Mouse (Mus musculus): ENCODE results near the gene Atg2a.
A peak's percentile ranks its signal among the peaks of the same experiment; 100 is the strongest.
"Not testable (repeated sequence)": the region's sequence is repeated elsewhere in the genome, so short reads cannot be mapped to it uniquely, and the experiment has no call there.

The Atg2a gene

DNA sequence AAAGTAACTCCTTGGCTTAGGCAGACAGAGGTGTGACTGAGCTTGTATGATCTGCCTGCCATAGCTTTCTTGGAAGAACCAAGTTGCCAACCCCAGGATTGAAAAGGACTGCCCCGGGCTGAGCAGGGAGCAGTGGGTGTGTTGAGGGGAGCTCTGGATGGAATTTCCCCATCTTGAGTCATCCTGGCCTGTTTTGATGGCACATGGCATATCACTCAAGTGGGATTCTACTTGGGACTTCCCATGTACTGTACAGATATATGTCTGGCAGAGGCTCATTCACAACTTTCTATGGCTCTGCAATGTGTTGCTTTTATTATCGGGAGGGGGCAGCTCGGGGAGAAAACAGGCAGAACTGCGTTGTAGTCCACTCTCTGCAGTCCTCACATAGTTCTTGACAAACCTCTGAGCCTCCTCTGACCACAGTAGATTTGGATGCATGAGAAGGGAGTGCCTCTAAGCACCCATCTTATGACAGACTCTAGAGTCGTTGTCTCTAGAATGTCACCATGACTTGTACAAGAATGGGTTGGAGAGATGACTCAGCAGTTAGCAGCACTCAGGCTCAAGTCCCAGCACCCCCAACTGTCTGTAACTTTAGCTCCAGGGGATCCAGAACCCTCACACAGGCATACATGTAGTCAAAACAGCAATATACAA lies 55.2 kb downstream of the Atg2a start:
- no peak for DNase-seq (ENCODE audit: low spot score)

DNA sequence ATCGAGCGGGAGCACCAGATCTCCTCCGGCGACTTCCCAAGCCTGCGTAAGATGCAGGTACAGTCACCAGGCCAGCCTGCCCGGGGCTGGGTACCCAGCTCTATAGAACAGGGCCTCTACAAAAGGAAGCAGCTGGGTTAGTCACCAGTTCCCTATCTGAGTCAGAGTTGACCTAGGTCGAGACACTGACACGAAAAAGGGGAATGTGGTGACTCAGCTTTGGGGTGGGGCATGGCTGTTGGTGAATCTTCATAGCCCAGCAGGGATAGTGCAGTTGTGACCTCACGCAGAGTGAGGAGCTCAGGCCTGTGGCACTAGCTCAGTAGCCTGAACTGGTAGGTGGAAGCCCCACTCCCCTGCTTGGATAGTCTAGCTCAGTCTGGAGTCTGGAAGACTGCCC lies 56.2 kb downstream of the Atg2a start:
- DNase-seq (ENCODE audit: low spot score), result no peak

GRCm38 (mm10) chr19:6299003-6299402 lies 57.5 kb downstream of the Atg2a start:
- DNase-seq (ENCODE audit: low spot score), result no peak

GRCm38 (mm10) chr19:6299450-6300267 lies 58.2 kb downstream of the Atg2a start:
- DNase-seq (ENCODE audit: low spot score), result no peak

DNA sequence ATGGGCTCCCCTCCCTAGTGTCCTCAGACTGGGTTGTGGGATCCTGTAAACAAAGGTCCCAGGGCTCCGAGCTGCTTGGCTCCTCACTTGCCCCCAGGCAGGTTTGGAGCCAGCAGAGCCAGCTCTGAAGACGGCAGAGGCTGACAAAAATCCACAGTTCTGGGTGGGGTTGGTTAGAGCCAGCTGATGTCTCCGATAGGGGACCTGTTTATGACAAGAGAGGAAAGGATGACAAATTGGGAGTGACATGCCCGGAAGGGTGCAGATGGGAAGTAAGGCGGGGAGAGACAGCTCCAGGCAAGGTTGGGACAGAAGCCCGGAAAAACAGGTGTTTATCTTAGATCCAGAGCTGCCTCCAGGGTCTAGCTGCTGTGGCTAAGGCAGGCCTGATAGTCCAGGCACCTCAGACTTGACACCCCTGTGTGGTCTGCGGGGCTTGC lies 59.0 kb downstream of the Atg2a start:
- no peak for DNase-seq (ENCODE audit: low spot score)

DNA sequence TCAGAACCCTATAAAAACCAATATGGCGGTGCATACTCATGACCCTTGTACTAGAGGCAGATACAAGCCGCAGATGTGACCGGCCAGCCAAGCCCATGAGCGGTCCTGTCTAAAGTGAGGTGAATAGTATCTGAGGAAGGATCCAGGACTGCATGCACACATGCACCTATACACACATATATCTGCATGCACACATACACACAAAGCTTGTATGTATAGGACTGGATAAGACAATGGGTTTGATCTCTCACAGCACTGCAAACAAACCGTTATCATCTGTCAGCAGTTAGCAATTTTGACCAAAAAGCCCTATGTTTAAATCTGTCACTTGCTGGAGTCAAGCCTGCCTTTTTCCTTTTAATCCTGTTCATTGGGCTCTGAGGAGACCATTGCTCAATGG lies 60.6 kb downstream of the Atg2a start:
- no peak for DNase-seq (ENCODE audit: low spot score)

DNA sequence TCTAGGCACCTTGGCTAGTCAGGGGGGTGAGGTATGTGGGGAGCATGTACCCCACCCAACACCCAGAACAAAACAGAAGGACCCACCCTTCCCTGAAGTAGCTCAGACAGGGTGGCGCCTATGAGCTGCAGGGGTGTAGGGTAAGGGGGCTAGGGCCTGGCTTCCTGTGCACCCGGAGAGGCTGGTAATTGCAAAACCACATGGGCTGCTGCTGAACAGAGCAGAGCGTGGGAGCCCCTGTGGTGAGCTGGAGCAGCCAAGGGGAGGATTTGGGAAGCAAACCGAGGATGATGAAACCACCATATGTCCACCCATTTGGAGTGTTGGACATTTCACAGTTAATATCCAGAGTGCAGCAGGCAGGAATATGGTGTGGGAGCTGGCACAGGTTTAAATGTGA lies 61.1 kb downstream of the Atg2a start:
- DNase-seq (ENCODE audit: low spot score), result no peak

- DNase-seq (ENCODE audit: low spot score), result no peak
These were observed 62.4 kb downstream of the Atg2a start for GRCm38 (mm10) chr19:6303831-6304230.

DNA sequence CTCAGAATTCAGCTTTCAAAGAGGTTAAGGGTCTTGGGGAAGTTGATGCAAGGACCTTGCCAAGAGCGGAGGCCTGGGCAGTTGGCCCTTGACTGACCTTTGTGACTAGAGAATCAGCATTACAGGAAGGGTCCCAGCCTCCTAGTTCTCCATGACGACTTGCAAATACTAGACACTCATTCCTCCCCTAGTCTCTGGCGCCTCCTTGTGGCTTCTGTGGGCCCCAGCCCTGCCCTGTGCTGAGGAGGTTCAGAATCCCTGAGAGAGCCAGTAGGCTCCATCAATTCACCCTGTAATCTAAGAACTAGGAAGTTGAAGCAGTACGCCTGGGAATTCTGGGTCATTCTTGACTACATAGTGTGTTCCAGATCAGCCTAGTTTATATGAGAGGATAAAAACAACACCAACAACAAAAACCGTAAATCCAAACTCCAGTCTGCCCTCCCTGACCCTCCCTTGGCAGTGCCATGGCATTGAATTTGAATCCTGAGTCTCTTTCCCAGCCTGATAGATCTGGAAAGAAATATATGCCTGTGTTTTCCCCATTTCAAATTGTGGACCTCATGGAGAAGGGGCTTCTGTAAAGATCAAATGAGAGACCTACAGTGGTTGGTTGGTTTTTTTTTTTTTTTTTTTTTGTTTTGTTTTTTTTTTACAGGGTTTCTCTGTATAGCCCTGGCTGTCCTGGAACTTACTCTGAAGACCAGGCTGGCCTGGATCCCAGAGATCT lies 63.5 kb downstream of the Atg2a start:
- peak; percentile 88 for DNase-seq (ENCODE audit: low spot score)

DNA sequence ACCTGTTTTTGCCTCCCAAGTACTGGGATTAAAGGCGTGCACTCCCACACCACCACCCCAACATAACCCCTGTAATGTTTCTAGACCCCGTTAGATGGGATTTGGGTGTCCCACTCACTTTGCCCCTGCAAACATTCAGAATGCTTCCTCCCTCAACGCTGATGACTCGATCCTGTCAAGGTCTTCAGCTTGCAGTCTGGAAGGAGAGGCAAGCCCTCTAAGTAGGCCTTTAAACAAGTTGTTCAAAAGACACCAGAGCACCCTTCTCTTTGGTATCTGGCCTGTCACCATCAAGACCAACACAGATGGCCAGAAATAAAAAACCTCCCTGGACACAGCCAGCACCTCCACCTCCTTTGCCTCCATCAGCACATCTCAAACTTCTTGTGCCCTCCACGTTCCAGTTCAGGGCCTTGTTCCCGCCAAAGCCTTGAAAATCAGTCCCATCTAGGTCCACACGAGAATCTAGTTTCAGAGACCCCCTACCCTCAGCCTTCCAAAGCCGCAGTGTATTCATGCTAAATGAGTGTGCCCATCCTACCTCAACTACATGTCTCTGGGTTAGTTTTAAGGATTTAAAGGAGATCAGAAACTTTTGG lies 64.1 kb downstream of the Atg2a start:
- no peak for DNase-seq (ENCODE audit: low spot score)

DNA sequence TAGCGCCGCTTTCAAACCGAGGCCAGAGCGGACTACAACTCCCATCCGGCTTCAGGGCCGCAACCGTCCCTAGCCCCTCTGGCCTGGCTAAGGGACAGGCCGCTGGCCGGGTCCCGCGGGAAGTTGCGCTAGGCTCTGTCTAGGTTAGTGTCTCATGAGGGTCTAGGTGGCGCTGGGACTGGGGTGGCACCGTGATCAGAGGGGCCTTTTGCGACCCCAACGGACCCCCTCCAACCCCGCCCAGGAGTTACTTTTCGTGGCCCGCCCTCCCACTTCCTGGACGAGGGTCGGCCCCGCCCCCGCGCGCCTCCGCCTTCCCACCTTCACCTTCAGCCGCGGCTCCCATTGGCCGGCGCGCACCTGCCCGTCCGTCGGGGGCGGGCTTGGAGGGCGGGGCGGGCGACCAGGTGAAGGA lies 64.7 kb downstream of the Atg2a start, which contains the start of gene Cdc42bpg:
Cdc42bpg (plus strand) TSS at position 320 of the 415 bp plus-strand sequence.
- peak; percentile 90 for DNase-seq (ENCODE audit: low spot score)

- peak; percentile 80 for DNase-seq (ENCODE audit: low spot score)
These were observed 65.1 kb downstream of the Atg2a start for GRCm38 (mm10) chr19:6306586-6306985.

GRCm38 (mm10) chr19:6307733-6308531 lies 66.5 kb downstream of the Atg2a start:
- peak; percentile 29 for DNase-seq (ENCODE audit: low spot score)

- no peak for DNase-seq (ENCODE audit: low spot score)
These were observed 68.7 kb downstream of the Atg2a start for GRCm38 (mm10) chr19:6310181-6310580.

GRCm38 (mm10) chr19:6311783-6312182 lies 70.3 kb downstream of the Atg2a start:
- not testable (repeated sequence) for DNase-seq (ENCODE audit: low spot score)
